Mouse (Mus musculus): ENCODE measurements at regions not wholly inside any gene's neighbourhood (a gene's known extent, or its start where the extent isn't known, plus 50 kb on each side); places are given as distances from the start of the nearest gene placed in this dataset.

DNA sequence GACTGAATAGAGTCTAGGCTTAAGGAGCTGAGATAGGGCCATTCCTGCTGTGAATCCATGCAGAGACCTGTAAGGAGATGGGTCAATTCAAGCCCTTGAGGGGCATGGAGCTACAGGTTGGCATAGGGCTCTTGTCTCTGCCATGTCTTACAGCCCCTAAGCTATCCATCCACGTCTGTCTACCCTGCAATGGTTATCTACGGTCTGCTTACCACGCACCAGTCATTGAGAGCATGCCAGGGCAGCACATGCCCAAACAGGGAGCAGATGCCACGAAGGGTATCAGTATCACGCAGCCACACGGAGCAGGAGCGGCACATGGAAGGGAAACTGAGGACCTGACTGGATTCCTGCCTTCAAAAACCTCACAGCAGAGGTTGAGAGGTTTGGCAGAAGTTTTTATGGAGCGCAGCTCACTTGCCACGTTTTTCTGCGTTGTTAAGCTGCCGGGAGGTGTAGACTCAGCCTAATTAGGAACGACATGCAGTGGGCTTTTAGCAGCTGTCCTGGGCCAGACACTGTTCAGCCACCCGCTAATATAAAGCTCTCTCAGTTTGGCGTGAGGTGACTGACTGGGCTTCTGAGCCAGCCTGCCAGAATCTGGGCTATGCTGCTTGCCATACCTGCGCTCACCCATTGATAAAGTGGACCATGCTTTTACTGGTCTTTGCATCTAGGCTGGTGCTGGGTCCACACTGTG, 102.4 kb upstream of the Fstl4 start:
- TF ChIP-seq CTCF (IDR thresholded peaks at IDR 0.05; ENCODE audit: extremely low read depth, insufficient read length, insufficient replicate concordance, low read depth, low read length): no peak
- TF ChIP-seq POLR2A (IDR thresholded peaks at IDR 0.05; ENCODE audit: low read depth, low read length): no peak

Measured in small intestine, adult 2 months (tissue).